Mouse (Mus musculus): ENCODE results near the gene Gm8068. TPM values are rescaled to one million over a fixed set of nuclear protein-coding genes. Genes with fewer than 3 reads are reported as not detected.
"Not testable (repeated sequence)": the region's sequence is repeated elsewhere in the genome, so short reads cannot be mapped to it uniquely, and the experiment has no call there.

Gene Gm8068
- polyA plus RNA-seq (2014; fragmentation: Nextera tagmentation; extraction: Ambion mirVana), result not detected in 2 replicates

DNA sequence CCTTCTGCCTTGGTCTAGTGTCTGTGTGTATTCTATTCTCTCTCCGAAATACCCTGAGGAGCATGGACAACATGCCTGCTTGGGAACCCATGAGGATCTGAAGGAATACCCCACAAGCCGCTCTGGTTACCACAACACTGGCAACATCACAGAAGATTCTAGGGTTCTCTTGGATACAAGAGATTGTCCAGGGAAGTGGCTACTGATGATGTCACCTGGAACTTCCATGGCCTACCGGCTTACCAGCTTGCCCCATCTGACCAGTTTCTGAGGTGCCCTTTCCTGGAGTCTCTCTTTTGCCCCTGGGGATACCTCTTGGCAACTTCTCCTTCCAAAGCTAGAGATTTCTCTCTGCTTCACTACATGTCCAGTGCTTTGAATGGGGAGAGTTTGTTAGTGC, at the start of gene Gm8068:
Gene Gm8068 (minus strand): TSS at position 101 of the 400 bp plus-strand sequence.
- not testable (repeated sequence) for H3K9me3 ChIP-seq (ENCODE audit: control insufficient read depth, low read length); DNase-seq (ENCODE audit: low spot score)
- no CpG with 5 or more reads among the region's 3 CpGs for WGBS

DNA sequence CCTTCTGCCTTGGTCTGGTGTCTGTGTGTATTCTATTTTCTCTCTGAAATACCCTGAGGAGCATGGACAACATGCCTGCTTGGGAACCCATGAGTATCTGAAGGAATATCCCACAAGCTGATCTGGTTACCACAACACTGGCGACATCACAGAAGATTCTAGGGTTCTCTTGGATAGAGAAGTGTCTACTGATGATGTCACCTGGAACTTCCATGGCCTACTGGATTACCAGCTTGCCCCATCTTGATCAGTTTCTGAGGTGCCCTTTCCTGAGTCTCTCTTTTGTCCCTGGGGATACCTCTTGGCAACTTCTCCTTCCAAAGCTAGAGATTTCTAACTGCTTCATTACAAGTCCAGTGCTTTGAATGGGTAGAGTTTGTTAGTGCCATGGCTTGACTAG, 48.8 kb upstream of the Gm8068 start, which contains the start of gene Gm7929:
Gene Gm7929 (minus strand): TSS at position 101 of the 400 bp plus-strand sequence.
- not testable (repeated sequence) for H3K4me1 ChIP-seq (replicated peaks; ENCODE audit: control insufficient read depth, insufficient read depth, low read length); H3K4me3 ChIP-seq (ENCODE audit: low read depth, low read length); H3K9ac ChIP-seq (ENCODE audit: low read depth, low read length); H3K9me3 ChIP-seq (ENCODE audit: control insufficient read depth, low read length); H3K27me3 ChIP-seq (ENCODE audit: control insufficient read depth, insufficient read depth, low read length); H3K27ac ChIP-seq (ENCODE audit: low read depth, low read length); ATAC-seq (ENCODE audit: low FRiP score); H3K36me3 ChIP-seq (ENCODE audit: control insufficient read depth, insufficient read depth, low read length); H3K4me2 ChIP-seq (replicated peaks; ENCODE audit: low read depth, low read length); DNase-seq (ENCODE audit: low spot score)
- no CpG with 5 or more reads among the region's 1 CpGs for WGBS

More for the DNA sequence above, at the start of gene Gm8068:
- not testable (repeated sequence) for H3K4me2 ChIP-seq (replicated peaks; ENCODE audit: low read depth, low read length); H3K9ac ChIP-seq (ENCODE audit: low read depth, low read length); H3K4me1 ChIP-seq (replicated peaks; ENCODE audit: control insufficient read depth, insufficient read depth, low read length); H3K36me3 ChIP-seq (ENCODE audit: control insufficient read depth, insufficient read depth, low read length); H3K4me3 ChIP-seq (ENCODE audit: low read depth, low read length); ATAC-seq (ENCODE audit: low FRiP score); H3K27me3 ChIP-seq (ENCODE audit: control insufficient read depth, insufficient read depth, low read length); H3K27ac ChIP-seq (ENCODE audit: low read depth, low read length)

DNA sequence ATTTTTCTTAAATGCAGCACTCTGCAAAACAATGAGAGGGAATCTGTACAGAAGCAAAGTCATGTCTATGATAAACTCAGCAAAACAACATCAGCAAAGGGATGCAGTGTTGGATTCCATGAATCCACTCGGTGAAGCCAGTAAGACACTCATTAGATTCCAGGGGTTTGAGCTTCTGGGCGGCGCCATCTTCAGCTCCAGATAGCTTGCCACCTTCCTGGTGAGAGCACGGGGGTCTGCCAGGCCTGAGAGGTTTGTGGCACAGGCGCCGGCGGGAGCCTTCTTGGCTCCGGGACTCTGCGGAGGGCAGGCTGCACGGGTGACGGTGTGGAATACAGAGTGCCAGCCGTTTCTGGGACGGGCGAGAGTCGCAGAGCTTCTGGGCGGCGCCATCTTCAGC, 21.8 kb upstream of the Gm8068 start:
- not testable (repeated sequence) for DNase-seq (ENCODE audit: low spot score); H3K4me1 ChIP-seq (replicated peaks; ENCODE audit: control insufficient read depth, insufficient read depth, low read length); H3K9me3 ChIP-seq (ENCODE audit: control insufficient read depth, low read length); H3K4me3 ChIP-seq (ENCODE audit: low read depth, low read length); H3K27ac ChIP-seq (ENCODE audit: low read depth, low read length); H3K4me2 ChIP-seq (replicated peaks; ENCODE audit: low read depth, low read length); H3K9ac ChIP-seq (ENCODE audit: low read depth, low read length); H3K36me3 ChIP-seq (ENCODE audit: control insufficient read depth, insufficient read depth, low read length); ATAC-seq (ENCODE audit: low FRiP score); H3K27me3 ChIP-seq (ENCODE audit: control insufficient read depth, insufficient read depth, low read length)
- 77% methylated on average over 15 of the region's 17 CpGs for WGBS

DNA sequence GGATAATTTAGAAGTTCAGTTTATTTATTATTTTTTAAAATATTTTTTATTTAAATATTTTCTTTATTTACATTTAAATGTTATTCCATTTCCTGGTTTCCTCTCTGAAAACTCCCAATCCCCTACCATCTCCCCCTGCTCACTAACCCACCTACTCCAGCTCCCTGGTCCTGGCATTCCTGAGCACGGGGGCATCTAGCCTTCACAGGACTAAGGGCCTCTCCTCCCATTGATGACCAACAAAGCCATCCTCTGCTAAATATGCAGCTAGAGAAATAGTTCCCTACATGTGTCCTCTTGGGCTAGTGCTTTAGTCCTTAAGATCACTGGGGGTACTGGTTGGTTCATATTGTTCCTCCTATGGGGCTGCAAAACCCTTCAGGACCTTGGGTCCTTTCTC, 15.5 kb upstream of the Gm8068 start:
- not testable (repeated sequence) for H3K27ac ChIP-seq (ENCODE audit: low read depth, low read length); H3K4me3 ChIP-seq (ENCODE audit: low read depth, low read length); H3K9me3 ChIP-seq (ENCODE audit: control insufficient read depth, low read length); H3K36me3 ChIP-seq (ENCODE audit: control insufficient read depth, insufficient read depth, low read length); ATAC-seq (ENCODE audit: low FRiP score); H3K4me1 ChIP-seq (replicated peaks; ENCODE audit: control insufficient read depth, insufficient read depth, low read length); H3K27me3 ChIP-seq (ENCODE audit: control insufficient read depth, insufficient read depth, low read length); H3K4me2 ChIP-seq (replicated peaks; ENCODE audit: low read depth, low read length); H3K9ac ChIP-seq (ENCODE audit: low read depth, low read length)
- 76% methylated on average over 1 of the region's 1 CpGs for WGBS
- peak; percentile 0 for DNase-seq (ENCODE audit: low spot score)

DNA sequence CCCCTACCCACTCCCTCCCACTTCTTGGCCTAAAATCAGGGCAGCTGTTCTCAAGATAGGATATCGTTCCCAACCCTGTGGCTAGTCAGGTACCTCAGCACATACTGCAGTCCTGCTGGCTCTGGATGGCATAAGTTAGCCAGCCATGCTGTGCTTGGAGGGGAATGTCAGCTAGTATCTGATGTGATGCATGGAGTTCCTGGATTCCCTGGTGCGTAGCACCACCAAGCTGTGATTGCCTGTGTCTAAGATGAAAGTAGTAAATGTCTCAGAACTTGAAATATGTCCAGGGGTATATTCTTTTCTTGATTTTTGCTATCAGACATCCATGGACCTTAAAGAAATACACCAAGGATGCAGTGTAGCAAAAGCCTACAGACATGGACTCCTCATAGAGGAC, 53.5 kb downstream of the Gm8068 start:
- H3K36me3 ChIP-seq (ENCODE audit: control insufficient read depth, insufficient read depth, low read length); H3K27ac ChIP-seq (ENCODE audit: low read depth, low read length); ATAC-seq (ENCODE audit: low FRiP score); DNase-seq (ENCODE audit: low spot score); H3K4me3 ChIP-seq (ENCODE audit: low read depth, low read length); H3K9ac ChIP-seq (ENCODE audit: low read depth, low read length); H3K4me2 ChIP-seq (replicated peaks; ENCODE audit: low read depth, low read length); H3K27me3 ChIP-seq (ENCODE audit: control insufficient read depth, insufficient read depth, low read length); H3K9me3 ChIP-seq (ENCODE audit: control insufficient read depth, low read length); H3K4me1 ChIP-seq (replicated peaks; ENCODE audit: control insufficient read depth, insufficient read depth, low read length): not testable (repeated sequence)
- 89% methylated on average over 2 of the region's 2 CpGs for WGBS

Other genes with a start within 250 kb of the Gm8068 start
- gene Gm7954, start 248.4 kb downstream of the Gm8068 start, polyA plus RNA-seq (2014; fragmentation: Nextera tagmentation; extraction: Ambion mirVana), result not detected in 2 replicates
- gene Gm3486, start 212.4 kb downstream of the Gm8068 start, polyA plus RNA-seq (2014; fragmentation: Nextera tagmentation; extraction: Ambion mirVana), result not detected in 2 replicates
- not detected in 2 replicates for gene Gm7970, start 146.3 kb downstream of the Gm8068 start, polyA plus RNA-seq (2014; fragmentation: Nextera tagmentation; extraction: Ambion mirVana)
- gene 1700049E17Rik2, start 128.7 kb downstream of the Gm8068 start, polyA plus RNA-seq (2014; fragmentation: Nextera tagmentation; extraction: Ambion mirVana), result not detected in 2 replicates
- gene Gm3072, start 77.3 kb downstream of the Gm8068 start, polyA plus RNA-seq (2014; fragmentation: Nextera tagmentation; extraction: Ambion mirVana), result not detected in 2 replicates
- not detected in 2 replicates for gene Gm3676, start 55.4 kb downstream of the Gm8068 start, polyA plus RNA-seq (2014; fragmentation: Nextera tagmentation; extraction: Ambion mirVana)
- gene Gm7929, start 48.7 kb upstream of the Gm8068 start, polyA plus RNA-seq (2014; fragmentation: Nextera tagmentation; extraction: Ambion mirVana), result not detected in 2 replicates
- gene Gm47189, start 70.6 kb upstream of the Gm8068 start, polyA plus RNA-seq (2014; fragmentation: Nextera tagmentation; extraction: Ambion mirVana), result not detected in 2 replicates
- gene Gm7980, start 205.4 kb upstream of the Gm8068 start, polyA plus RNA-seq (2014; fragmentation: Nextera tagmentation; extraction: Ambion mirVana), result not detected in 2 replicates
- not detected in 2 replicates for gene 1700049E17Rik1, start 223.1 kb upstream of the Gm8068 start, polyA plus RNA-seq (2014; fragmentation: Nextera tagmentation; extraction: Ambion mirVana)
- gene 1700024B05Rik, start 242.1 kb upstream of the Gm8068 start, polyA plus RNA-seq (2014; fragmentation: Nextera tagmentation; extraction: Ambion mirVana), result not detected in 2 replicates

Measured in hindbrain, embryonic 11.5 days (tissue).